Mouse (Mus musculus): ENCODE data around the gene Nr2c2. TPM values are rescaled to one million over a fixed set of nuclear protein-coding genes. Genes with fewer than 3 reads are reported as not detected.

Nr2c2 gene
- total RNA-seq, 2 experiments from 2014 or later: 60.3 to 62.9 TPM

Other genes with a start within 250 kb of the Nr2c2 start
- gene Ccdc174, start 213.3 kb upstream of the Nr2c2 start, total RNA-seq (2021): 10 to 100 TPM; 29.8 to 31.3 TPM
- 1 to 10 TPM; 1.6 to 2.2 TPM for gene 4930590J08Rik, start 188.6 kb upstream of the Nr2c2 start, total RNA-seq (2021)
- 10 to 100 TPM; 23.7 to 25.8 TPM for gene Fgd5, start 112.5 kb upstream of the Nr2c2 start, total RNA-seq (2021)
- gene Mrps25, start 92.6 kb downstream of the Nr2c2 start, total RNA-seq (2021): 10 to 100 TPM; 35.6 to 38.5 TPM
- 10 to 100 TPM; 26.5 to 31.3 TPM for gene Rbsn, start 123.5 kb downstream of the Nr2c2 start, total RNA-seq (2021)
- under 1 TPM in 1 of 2 experiments, not detected in 1; 0.22 TPM for gene Trh, start 153.3 kb downstream of the Nr2c2 start, total RNA-seq (2021)

All from adrenal gland, postnatal 4 days (tissue).